10 mouse cellular contexts compared by ENCODE assay signal in the genomic region with DNA sequence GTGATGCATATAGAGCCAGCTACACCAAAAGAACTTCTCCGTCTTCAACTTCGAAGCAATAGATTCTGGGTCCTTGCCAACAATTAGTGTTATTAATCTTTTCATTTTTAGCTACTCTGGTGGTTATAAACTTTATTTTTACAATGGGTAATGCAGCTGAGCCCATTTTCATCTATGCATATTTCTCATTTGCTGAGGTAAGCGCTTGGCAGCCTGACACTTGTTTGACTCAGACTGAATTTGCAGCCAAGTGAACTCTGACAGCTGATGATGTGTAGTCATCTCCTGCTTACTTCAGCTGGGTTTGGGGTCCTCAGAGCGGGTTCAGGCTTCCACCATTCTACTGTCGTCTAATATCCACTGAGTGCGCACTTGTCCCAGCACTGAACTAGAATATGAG.
"Had no signal": no experiment of that assay in that cellular context is flagged by ENCODE, and none has a peak within 500 bp of the region (broad histone marks: within the 10 kb centered on the region; RNA-seq: fewer than 3 reads in every experiment).

No protein-coding gene starts in this region.

- H3K4me3 ChIP-seq: limb, embryonic 13.5 days; midbrain, embryonic 10.5 days; midbrain, embryonic 15.5 days; neural tube, embryonic 13.5 days; stomach, embryonic 15.5 days had no signal

- H3K36me3 ChIP-seq: limb, embryonic 13.5 days; midbrain, embryonic 10.5 days; midbrain, embryonic 15.5 days; neural tube, embryonic 13.5 days; stomach, embryonic 15.5 days had no signal

- H3K4me1 ChIP-seq: limb, embryonic 13.5 days; midbrain, embryonic 10.5 days; midbrain, embryonic 15.5 days; neural tube, embryonic 13.5 days; stomach, embryonic 15.5 days had no signal

- DNase-seq: left cerebral cortex, postnatal 4 days; lung, adult 18-20 months; lung, postnatal 4 days; right cerebral cortex, postnatal 14 days had no signal

- H3K27ac ChIP-seq: limb, embryonic 13.5 days; liver, embryonic 14.5 days; midbrain, embryonic 10.5 days; midbrain, embryonic 15.5 days; neural tube, embryonic 13.5 days; stomach, embryonic 15.5 days had no signal

- H3K27me3 ChIP-seq: limb, embryonic 13.5 days; midbrain, embryonic 15.5 days; neural tube, embryonic 13.5 days; stomach, embryonic 15.5 days had no signal
